Mouse (Mus musculus) right cerebral cortex, adult 2 months (tissue): Measurements from ENCODE around the gene Mid1.
"Not testable (repeated sequence)": the region's sequence is repeated elsewhere in the genome, so short reads cannot be mapped to it uniquely, and the experiment has no call there.

Experiments used
- DNase-seq, 2 experiments: peaks; one replicate each; pipeline ENCODE4 v3.0.0; 2021 to 2022; ENCODE audit warnings: low spot score in 2 of 2

Gene Mid1

DNA sequence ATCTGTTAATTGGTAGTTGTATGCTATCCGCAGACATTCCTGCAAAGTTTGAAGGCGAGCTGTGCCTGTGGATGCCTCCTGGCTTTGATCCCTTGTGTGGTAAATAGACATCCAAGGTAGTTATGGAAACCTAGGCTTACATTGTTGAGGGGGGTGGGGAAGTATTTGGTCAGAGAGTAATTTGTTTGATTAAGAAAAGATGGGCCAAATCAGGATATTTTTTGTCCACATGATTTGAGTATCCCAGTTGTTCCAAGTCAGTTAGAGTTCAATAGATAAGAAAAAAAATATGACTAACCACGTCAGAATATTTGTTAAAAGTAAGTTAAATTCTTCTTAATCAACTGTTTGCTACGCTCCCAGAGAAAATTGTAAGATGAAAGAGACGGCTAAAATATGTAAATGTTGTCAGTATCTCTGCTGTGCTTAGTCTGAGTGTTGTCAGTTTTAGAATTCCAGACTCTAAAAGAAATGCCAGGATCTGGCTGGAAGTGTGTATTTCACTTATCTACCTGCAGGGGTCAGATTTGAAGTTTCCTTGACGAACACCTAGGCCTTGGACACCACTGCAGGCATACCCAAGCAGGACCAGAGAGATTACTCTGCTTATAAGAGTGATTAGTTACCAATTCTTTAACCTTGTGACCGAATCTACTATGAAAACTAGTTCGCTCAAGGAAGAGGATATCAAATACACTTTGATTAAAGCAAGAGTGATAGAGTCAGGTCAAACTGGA lies 198.7 kb downstream of the Mid1 start:
- DNase-seq: no peak

DNA sequence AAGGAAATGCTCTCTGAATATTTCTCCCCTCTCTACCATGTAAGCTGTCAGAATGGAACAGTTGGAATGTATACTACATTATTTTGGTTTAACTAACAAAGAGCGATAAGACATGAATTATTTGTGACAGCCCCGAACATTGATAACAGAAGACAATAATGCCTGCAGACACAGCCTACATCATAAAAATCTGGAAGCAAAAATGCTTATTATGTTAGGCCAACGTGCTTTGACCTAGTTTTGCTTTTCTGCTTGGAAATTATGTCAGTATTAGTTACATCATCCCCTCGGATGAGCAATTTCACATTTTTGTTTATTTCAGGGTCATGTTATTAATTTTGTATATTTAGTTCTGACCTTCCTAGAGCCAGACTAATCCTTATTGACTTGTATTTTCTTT lies 205.5 kb downstream of the Mid1 start:
- no peak for DNase-seq

DNA sequence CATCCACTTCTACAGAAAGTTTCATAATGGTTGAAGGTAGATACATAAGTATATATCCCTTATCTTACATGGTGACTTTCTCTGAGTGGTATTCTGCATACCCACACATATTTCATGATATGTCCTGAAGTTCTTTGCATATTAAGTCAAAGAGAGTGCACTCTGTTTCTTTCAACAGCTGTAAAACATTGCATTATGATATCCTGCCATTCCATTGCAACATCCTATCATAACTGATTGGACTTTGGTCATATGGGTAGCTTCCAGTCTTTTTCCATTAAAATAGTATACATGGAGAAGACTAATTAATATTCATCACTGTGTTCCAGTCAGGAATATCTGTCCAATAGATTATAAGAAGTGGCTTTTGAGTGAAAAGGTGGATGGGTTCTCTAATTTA lies 207.1 kb downstream of the Mid1 start:
- DNase-seq: no peak

DNA sequence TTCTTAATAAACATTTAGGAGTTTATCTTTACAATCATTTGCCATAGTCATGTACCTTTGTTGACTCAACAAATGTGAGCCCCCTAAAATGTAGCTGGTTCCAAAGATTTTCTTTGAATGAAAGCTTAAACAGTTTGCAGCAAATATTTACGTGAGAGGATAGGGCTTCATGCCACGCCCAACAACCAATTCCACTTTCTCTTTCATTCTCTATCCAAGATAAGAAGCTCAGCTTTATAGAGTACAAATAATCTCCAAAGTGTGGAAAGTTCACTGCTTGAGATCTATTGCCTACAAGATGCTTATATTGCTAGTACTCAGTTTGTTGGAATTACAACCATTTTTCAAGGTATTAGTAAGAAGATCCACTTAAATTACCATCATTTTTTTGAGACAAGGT lies 207.6 kb downstream of the Mid1 start:
- DNase-seq: no peak

DNA sequence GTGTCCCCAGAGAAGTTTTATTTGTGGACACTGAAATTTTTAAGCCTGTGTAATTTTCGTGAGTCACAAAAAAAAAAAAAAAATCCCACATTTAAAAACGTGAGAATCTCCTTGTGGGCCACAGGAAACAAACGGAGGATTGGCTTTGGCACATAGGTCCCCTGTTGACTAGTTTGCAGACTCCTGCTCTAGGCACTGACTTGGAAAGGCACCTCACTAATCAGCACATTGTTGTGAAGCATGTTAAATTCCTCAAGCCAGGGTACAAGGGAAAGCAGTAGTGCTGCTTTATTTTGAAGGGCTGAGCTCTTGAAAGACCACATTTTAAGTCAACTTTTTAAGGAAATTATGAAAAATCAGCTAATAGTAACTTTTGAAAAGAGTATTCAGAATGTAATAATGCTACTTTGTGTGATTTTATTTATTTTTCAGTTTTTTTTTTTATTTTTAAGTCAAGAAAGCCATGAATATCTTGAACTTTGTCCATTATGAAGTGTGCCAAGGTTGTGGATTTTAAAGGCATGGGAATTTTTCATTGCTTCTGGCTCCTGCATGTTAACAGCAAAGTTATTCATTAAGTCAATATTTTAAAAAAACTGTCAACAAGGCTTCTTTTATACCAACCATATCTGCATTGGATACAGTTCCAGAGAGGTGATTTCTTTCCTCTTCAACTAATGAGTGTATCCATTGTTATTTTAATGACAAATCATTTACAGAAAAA lies 214.4 kb downstream of the Mid1 start:
- no peak for DNase-seq

DNA sequence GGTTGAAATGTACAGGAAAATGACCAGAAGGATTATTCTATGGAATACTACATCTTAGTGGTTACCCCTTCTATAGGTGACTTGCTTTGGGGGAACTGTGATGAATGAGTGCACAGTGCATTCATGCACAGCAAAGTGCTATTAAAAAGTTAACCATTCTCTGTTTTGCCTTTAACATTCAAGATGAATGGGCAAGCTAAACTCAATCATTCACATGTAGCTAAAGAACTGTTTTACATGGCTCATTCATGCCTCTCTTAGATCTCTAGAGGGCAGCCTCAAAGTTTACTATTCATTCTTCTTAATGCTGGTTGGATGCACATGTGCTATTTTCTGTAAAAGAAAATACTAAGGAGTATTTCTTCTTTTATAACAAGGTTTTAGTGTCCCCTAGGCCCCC lies 217.9 kb downstream of the Mid1 start:
- no peak for DNase-seq

DNA sequence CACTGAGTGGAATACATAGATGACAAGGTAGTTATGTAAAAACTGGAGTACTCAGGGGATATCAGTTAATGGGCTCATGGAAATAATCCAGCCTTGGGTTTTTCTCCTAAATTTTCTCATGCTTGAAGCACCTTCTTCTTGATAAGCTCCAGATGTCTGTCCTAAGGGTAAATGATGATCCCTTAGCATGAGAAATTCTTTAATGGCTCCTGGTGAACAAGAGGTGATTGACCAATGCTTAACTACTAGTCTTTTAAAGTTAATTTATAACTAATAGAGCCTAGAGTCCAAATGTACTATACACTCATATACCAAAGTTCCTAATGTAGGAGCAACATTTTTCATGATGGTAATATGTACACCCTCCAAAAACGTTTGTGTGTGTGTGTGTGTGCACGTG lies 218.7 kb downstream of the Mid1 start:
- no peak for DNase-seq

DNA sequence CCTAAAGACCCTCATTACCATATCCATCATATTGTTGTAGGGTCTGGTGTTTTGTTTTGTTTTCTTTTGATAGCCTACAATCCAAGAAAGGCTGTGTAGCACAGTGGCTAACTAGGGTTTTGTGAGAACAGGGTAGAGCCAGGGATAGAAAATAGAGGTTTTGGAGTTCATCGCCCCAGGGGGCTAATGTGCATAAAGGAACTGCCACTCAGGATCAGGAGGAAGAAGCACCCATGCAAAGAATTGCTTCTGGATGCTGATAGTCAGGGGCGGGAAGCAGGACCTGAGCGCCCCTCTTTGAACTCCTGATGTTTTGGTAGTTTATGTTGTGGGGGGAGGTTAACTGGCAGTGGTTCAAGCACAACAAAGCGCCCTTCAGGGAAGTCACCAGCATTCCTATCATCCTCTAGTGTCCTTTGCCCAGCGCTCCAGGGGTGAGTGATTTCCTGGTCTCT lies 221.1 kb downstream of the Mid1 start:
- no peak for DNase-seq

DNA sequence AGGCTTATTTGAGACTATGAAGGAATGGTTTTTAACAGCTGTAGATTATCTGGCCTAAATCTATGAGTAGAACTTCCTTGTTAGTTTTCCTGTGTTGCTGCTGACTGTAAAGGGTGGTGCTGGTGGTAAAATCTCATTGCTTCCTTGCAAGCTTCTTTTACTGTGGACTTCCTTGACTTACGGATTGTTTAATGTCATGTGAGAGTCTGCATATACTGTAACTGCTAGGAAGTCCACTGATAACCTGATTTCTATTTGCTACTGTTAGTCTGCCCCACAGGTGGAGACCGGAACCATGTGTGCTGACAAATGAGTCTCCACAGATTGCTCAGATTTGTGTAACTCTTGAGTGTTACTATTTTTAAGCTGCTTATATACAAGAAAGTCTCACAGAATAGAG lies 224.9 kb downstream of the Mid1 start:
- DNase-seq: no peak

DNA sequence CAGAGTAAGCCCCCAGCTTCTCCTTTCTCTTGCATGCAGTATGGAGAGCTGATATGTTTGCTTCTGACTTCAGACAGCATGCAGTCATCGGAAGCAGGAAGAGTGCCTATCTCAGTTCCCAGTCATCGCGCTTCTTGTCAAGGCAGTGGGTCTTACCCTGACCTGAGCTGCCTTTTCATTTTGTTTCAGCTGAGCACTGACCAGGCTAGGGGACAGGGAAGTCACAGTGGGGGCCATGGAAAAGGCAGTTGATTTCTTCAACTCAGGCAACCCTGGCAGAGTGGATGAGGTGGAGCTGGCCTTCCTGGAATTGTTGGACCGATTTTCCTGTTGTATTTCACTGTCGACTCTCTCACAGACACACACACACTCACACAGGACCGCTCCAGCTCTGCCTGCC lies 230.7 kb downstream of the Mid1 start:
- no peak for DNase-seq

DNA sequence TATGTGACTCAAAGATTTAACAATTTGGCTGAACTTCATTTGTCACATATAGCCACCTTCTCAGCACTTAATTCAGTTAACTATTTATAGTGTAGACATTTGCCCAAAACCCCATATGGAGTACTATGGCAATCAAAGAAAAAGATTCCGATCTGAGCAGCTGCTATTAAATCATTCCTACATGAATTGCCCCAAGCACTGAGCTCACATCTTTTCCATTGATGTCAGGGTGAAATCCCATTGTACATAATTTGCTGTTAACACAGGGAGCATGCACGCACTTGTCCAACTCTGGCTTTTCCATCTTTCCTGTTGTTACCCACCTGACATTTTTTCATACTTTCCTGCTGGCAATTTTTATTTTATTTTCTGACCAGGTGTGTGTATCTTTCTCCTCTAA lies 237.5 kb downstream of the Mid1 start:
- DNase-seq: no peak

DNA sequence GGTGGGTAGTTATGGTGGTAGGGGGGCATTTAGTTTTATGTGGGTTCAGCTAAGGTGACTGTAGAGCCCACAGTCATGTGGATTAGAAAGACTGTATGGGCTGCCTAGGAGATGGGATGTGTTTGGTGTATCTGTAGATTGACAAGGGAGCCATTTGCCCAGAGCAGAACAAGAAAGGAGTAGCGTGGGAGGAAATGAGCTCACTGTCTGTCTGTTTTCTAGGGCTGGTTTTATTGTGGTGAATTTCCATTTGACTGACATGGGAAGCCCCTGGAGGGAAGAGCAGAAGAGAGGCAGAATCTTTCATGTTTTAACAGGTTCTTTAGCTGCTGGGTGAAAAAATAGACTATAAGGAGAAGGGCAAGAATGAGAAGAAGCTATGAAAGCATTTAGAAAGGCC lies 238.4 kb downstream of the Mid1 start:
- DNase-seq: no peak

DNA sequence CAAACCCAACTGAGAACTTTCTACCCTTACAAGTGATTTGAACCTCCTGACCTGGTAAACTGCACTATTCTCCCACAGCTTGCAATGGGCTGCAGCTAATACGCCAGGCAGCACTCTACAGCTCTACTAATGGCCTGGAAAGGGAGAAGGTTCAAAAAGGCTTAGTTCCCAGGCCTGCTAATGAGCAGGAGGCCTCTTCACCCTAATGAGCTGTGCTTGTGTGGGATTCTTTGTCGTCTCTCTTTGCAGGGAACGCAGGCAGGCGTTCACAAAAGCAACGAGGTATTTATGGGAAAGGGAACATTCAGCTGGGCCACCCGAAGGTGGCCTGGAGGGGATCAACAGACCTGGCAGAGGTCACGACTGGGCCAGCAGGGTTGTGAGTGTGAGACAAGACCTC lies 240.6 kb downstream of the Mid1 start:
- DNase-seq: no peak

DNA sequence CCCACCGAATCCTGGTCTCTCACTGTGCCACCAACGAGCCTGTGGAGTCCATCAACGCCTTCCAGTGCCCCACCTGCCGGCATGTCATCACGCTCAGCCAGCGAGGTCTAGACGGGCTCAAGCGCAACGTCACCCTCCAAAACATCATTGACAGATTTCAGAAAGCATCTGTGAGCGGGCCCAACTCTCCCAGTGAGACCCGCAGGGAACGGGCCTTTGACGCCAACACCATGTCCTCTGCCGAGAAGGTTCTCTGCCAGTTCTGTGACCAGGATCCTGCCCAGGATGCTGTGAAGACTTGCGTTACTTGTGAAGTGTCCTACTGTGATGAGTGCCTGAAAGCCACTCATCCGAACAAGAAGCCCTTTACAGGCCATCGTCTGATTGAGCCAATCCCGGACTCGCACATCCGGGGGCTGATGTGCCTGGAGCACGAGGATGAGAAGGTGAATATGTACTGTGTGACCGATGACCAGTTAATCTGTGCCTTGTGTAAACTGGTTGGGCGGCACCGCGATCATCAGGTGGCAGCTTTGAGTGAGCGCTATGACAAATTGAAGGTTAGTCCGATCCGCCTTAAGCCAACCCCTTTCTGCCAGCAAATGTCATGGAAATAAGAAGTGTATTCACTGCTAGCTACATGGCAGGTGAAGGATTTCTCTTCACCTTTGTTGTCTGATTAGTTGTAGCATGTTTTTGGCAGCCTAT lies 242.3 kb downstream of the Mid1 start:
- DNase-seq: no peak

DNA sequence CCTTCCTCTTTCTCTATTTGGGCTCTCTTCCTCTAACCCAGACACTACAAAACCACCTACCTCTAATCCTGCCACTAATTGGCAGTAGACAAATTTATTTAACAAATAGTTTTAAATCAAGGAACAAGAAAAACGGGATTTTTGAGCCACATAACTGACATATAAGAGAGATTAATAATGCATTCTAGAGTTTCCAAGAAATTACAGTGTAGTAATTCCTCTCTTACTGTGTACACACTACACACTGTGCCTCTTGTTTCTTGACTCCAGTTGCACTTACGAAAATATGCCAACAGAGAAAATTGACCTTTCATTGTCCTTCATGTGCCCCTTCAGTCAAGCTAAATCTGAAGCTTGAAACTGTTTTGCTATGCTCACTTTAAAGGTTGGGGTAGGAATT lies 245.9 kb downstream of the Mid1 start:
- no peak for DNase-seq

DNA sequence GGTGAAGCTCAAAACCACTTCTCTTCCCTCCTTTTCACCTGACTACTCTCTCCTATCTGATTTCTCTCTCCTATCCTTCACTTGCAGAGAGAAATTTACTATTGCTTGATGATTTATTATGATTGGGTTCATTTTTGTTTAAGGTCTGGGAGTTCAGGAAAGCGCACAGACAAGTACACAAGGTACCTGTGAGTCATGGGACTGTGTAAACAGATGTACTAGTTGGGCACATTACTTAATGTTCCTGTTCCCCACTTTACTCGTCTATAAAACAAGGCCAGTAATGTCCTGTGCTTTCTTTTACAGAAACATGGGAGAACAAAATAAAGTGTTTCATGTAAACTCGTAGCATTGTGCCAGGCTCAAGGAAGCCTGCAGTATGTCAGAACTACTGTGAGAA lies 248.2 kb downstream of the Mid1 start:
- DNase-seq: no peak

DNA sequence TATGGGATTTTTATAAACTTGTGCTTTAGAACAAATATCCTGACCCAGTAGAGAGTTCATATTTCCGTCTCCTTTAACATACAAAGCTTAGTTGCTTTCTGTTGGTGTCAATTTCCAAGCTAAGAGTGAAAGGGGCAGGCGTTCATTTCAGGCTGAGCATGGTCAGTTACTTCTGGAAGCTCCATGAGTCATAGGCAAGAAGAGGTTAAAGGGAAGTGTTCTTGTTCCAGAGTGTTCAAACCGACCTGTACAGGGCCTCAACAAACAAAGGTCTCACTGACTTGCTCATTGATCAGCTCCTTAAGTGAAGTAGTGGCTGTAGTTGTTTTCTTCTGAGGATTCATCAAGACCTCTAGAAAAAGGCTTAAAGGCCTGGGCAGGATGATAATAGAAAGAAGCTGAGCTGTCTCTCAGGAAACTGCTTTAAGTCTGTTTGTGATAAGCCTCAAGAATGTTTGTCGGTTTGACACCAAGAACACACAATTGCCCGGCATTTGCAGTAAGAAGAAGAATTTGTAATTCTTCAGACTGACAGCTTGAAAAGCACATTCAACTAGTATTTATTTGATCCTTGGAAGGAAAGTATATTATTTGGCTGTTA lies 252.2 kb downstream of the Mid1 start:
- DNase-seq: no peak

DNA sequence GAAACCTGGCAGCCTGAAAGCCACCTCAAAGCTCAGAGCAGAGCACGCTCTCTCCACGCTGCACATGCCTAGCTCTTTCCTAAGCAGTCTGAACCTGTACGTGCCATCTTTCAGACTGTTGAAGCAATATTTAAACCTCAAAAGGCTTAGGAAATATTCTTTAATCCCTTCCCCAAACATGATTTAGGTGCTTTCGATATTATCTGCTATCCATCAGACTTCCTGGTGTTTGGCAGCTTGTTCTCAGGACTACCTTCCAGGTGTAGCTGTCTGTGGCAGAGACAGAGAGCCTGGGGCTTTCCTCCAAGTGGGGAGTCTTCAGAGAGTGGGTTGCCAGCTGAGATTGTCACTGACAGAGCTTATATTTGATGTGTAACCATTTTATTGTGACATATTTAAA lies 255.5 kb downstream of the Mid1 start:
- no peak for DNase-seq

DNA sequence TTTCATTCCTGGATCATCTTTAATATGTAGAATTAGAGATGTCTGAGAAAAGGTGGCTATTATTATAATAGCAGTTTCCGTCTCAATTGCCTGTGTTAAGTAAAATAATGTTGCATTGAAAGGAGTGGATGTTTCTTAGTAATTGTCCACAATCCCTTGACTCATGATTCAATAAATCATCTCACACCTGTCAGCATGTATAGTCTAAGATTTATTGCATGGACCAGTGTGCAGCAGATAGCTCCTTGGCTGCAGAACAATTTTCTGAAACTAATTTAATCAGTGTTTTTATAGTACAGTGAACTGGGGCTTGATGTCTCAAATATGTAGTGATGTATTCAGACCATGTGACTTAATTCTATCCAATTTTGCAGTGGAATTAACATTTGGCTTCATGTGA lies 265.6 kb downstream of the Mid1 start:
- no peak for DNase-seq

DNA sequence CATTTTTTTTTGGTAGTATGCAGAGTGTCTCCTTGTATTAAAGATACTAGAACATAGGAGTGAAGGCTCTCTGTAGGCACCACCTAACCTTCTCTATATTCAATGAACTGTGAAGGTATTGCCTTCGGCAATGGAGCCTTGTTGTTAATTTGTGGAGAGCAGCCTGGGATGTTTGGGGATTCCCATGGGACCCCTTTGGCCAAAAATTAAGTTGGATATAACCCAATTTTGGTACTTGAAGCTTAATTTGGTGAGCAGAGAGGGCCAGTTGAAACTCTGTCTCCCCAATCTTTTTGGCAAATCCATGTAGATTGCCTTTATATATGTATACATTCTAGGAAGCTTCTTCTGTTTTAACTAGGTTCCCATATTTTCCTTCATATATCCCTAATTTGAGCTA lies 284.3 kb downstream of the Mid1 start:
- no peak for DNase-seq

DNA sequence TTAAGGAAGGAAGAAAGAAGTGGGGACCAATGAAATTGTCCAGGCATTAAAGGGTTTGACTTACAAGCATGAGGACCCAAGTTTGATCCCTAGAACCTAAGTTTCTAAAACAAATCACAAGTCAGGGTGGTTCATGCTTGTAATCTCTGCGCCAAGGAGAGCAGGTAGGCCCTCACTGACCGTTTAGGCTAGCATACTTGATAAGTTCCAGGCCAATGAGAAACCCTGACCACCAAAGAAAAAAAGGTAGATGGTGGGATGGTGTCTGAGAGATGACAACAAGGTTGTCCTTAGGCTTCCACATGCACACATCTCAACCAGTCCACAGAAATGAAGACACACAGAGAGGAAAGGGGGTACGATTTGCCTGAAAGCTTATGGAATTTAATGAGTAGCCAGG lies 284.8 kb downstream of the Mid1 start:
- not testable (repeated sequence) for DNase-seq

DNA sequence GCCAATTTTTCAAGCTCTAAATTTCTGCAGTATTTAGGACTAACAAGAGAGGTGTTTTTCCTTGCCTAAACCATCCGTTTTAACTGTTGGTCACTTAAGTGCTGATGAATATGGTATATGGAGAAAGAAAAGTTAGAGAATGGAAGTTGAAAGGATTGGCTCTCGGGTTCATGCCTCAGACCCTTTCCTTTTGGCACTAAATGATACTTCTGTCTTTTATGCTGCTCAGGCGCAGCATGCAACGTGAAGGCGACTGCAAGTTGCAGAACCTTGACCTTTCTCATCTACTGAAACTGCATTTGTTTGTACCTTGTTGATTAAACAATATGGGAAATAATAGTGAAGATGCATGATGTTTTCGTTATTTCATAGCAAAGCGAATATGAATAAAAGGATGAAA lies 285.5 kb downstream of the Mid1 start:
- DNase-seq: not testable (repeated sequence)

DNA sequence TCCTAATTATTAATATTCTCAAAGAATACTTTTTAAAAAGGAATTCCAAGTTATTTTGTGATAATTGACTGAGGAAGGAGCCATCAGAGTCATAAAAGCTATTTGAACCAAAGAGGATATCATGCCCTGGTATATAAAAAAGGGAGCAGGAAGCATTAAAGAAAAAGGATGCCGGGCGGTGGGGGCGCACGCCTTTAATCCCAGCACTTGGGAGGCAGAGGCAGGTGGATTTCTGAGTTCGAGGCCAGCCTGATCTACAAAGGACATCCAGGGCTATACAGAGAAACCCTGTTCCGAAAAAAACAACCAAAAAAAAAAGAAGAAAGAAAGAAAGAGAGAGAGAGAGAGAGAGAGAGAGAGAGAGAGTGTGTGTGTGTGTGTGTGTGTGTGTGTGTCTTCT lies 286.6 kb downstream of the Mid1 start:
- not testable (repeated sequence) for DNase-seq
